25 mouse cellular contexts compared by ENCODE assay signal in genomic region chr2:31098616-31099015, GRCm38 (mm10). TPM values are rescaled to one million over a fixed set of nuclear protein-coding genes. Genes with fewer than 3 reads are reported as not detected.
DNase-seq lines count a peak whose midpoint lies in the region; ATAC-seq and TF ChIP-seq lines count a peak whose summit lies in the region.
"Had no signal": no experiment of that assay in that cellular context is flagged by ENCODE, and none has a peak within 500 bp of the region (broad histone marks: within the 10 kb centered on the region; RNA-seq: fewer than 3 reads in every experiment).

No protein-coding gene starts in this region.

- H3K27ac ChIP-seq in kidney, adult 2 months (ENCODE audit: insufficient read depth, low read depth, low read length), result peak overlapping the region; percentile 87
- no peak overlapping the region for H3K27ac ChIP-seq in kidney, embryonic 14.5 days (ENCODE audit: low read depth, low read length)
- H3K27ac ChIP-seq in forebrain, embryonic 14.5 days (ENCODE audit: low read depth, low read length), result no peak overlapping the region
- H3K27ac ChIP-seq: embryonic facial prominence, embryonic 12.5 days; forebrain, embryonic 15.5 days; hindbrain, embryonic 10.5 days; hindbrain, embryonic 15.5 days; kidney, postnatal 0 days; limb, embryonic 10.5 days; limb, embryonic 15.5 days; liver, embryonic 13.5 days had no signal

- WGBS in kidney, adult 2 months, result 42% methylated on average over 10 of the region's 11 CpGs
- WGBS in kidney, embryonic 14.5 days, result 92% methylated on average over 11 of the region's 11 CpGs
- WGBS in forebrain, embryonic 14.5 days, result 95% methylated on average over 11 of the region's 11 CpGs

- peaks cover 21% of the 10 kb centered on the region; the same call in 1 of the 2 replicates for H3K4me1 ChIP-seq in kidney, adult 2 months (ENCODE audit: control insufficient read depth, insufficient read depth, low read length)
- H3K4me1 ChIP-seq in kidney, embryonic 14.5 days (ENCODE audit: control insufficient read depth, insufficient read depth, low read length), result peaks cover 11% of the 10 kb centered on the region; the same call in 1 of the 2 replicates
- H3K4me1 ChIP-seq in forebrain, embryonic 14.5 days (ENCODE audit: control insufficient read depth, insufficient read depth, low read length), result no peaks in the 10 kb centered on the region
- H3K4me1 ChIP-seq: embryonic facial prominence, embryonic 12.5 days; forebrain, embryonic 15.5 days; hindbrain, embryonic 15.5 days; limb, embryonic 15.5 days had no signal

- no peak overlapping the region for H3K4me3 ChIP-seq in kidney, adult 2 months (ENCODE audit: insufficient read depth, low read depth, low read length)
- H3K4me3 ChIP-seq in kidney, embryonic 14.5 days (ENCODE audit: low read length), result no peak overlapping the region
- no peak overlapping the region for H3K4me3 ChIP-seq in forebrain, embryonic 14.5 days (ENCODE audit: low read depth, low read length)
- H3K4me3 ChIP-seq: embryonic facial prominence, embryonic 12.5 days; forebrain, embryonic 15.5 days; hindbrain, embryonic 10.5 days; hindbrain, embryonic 15.5 days; limb, embryonic 10.5 days; limb, embryonic 15.5 days; liver, embryonic 13.5 days had no signal

- TF ChIP-seq POLR2A in kidney, adult 2 months (IDR thresholded peaks at IDR 0.05; ENCODE audit: low read depth, low read length), result no peak

- TF ChIP-seq CTCF in kidney, adult 2 months (conservative IDR thresholded peaks at IDR 0.05; ENCODE audit: insufficient read depth, insufficient read length, low read depth, low read length), result no peak

- no peaks in the 10 kb centered on the region for H3K9me3 ChIP-seq in kidney, embryonic 14.5 days (ENCODE audit: control insufficient read depth, low read length)
- no peaks in the 10 kb centered on the region for H3K9me3 ChIP-seq in forebrain, embryonic 14.5 days (replicated peaks; ENCODE audit: control insufficient read depth, low read length)
- H3K9me3 ChIP-seq: embryonic facial prominence, embryonic 12.5 days; forebrain, embryonic 15.5 days; hindbrain, embryonic 15.5 days; limb, embryonic 10.5 days; limb, embryonic 15.5 days; liver, embryonic 13.5 days had no signal

- H3K27me3 ChIP-seq in kidney, adult 2 months (replicated peaks; ENCODE audit: control insufficient read depth, insufficient read depth, low read length), result no peaks in the 10 kb centered on the region
- H3K27me3 ChIP-seq in kidney, embryonic 14.5 days (ENCODE audit: control insufficient read depth, insufficient read depth, low read length), result no peaks in the 10 kb centered on the region
- H3K27me3 ChIP-seq in forebrain, embryonic 14.5 days (replicated peaks; ENCODE audit: control insufficient read depth, insufficient read depth, low read length), result no peaks in the 10 kb centered on the region
- H3K27me3 ChIP-seq: embryonic facial prominence, embryonic 12.5 days; forebrain, embryonic 15.5 days; hindbrain, embryonic 15.5 days; limb, embryonic 15.5 days; liver, embryonic 13.5 days had no signal

- no peak overlapping the region for H3K9ac ChIP-seq in kidney, embryonic 14.5 days (ENCODE audit: low read depth, low read length)
- H3K9ac ChIP-seq in forebrain, embryonic 14.5 days (ENCODE audit: low read length), result no peak overlapping the region
- H3K9ac ChIP-seq: embryonic facial prominence, embryonic 12.5 days; forebrain, embryonic 15.5 days; hindbrain, embryonic 15.5 days; limb, embryonic 15.5 days; liver, embryonic 13.5 days had no signal

- ATAC-seq in kidney, embryonic 14.5 days (ENCODE audit: low FRiP score, low TSS enrichment), result no peak
- ATAC-seq in forebrain, embryonic 14.5 days, result no peak
- ATAC-seq: forebrain, embryonic 15.5 days; inflammation-experienced regulatory T-cells, adult 6 months had no signal

- DNase-seq in cerebellum, adult 11-12 months, result peak; percentile 55
- DNase-seq in cerebellum, postnatal 14 days, result no peak
- peak; percentile 79 for DNase-seq in kidney, adult 2 months
- peak; percentile 43 to 63 for DNase-seq in adrenal gland, postnatal 36 days
- DNase-seq in kidney, postnatal 10 days, result peak; percentile 47
- no peak for DNase-seq in forebrain, embryonic 14.5 days (ENCODE audit: low spot score)
- no peak for DNase-seq in urinary bladder, postnatal 10 days (ENCODE audit: low spot score)
- DNase-seq: B cell, adult 2 months; cerebellum, adult 8-10 months; embryo, embryonic 11 days; gastrocnemius, postnatal 10 days; heart, postnatal 14 days; liver, embryonic 13.5 days; lung, postnatal 14 days; midbrain, embryonic 14.5 days; right cerebral cortex, postnatal 14 days had no signal

- H3K4me2 ChIP-seq in kidney, embryonic 14.5 days (replicated peaks; ENCODE audit: low read depth, low read length), result no peak overlapping the region
- no peak overlapping the region for H3K4me2 ChIP-seq in forebrain, embryonic 14.5 days (ENCODE audit: low read length)
- H3K4me2 ChIP-seq: embryonic facial prominence, embryonic 12.5 days; forebrain, embryonic 15.5 days; hindbrain, embryonic 15.5 days; limb, embryonic 15.5 days; liver, embryonic 13.5 days had no signal

- H3K36me3 ChIP-seq in kidney, adult 2 months (ENCODE audit: control insufficient read depth, insufficient read depth, low read length), result no peaks in the 10 kb centered on the region
- 0 out of 2 replicates have a peak, but pooled peaks cover 4% of the 10 kb centered on the region for H3K36me3 ChIP-seq in kidney, embryonic 14.5 days (ENCODE audit: control insufficient read depth, insufficient read depth, low read length)
- 0 out of 2 replicates have a peak, but pooled peaks cover 7% of the 10 kb centered on the region for H3K36me3 ChIP-seq in forebrain, embryonic 14.5 days (ENCODE audit: control insufficient read depth, insufficient read depth, low read length)
- H3K36me3 ChIP-seq: embryonic facial prominence, embryonic 12.5 days; forebrain, embryonic 15.5 days; hindbrain, embryonic 15.5 days had no signal

RNA-seq across cellular contexts. Expression of gene Fnbp1, which starts 43.2 kb away (rescaled TPM):
- polyA plus RNA-seq in kidney, adult 2 months (2012; rRNA removed), result 21.1 and 23.9 TPM in 2 replicates
- polyA plus RNA-seq in kidney, embryonic 14.5 days (2014; fragmentation: Nextera tagmentation; extraction: Ambion mirVana), result 12.2 and 24.1 TPM in 2 replicates
- 10 to 100 TPM; 50.6 to 51.7 TPM for total RNA-seq in adrenal gland, postnatal 36 days (2021)
- polyA plus RNA-seq in forebrain, embryonic 14.5 days (2014; fragmentation: Nextera tagmentation; extraction: Ambion mirVana), result 7.9 and 12.3 TPM in 2 replicates

RNA-seq across cellular contexts. Expression of gene Gpr107, which starts 53.5 kb away (rescaled TPM):
- polyA plus RNA-seq in kidney, adult 2 months (2012; rRNA removed), result 22.2 and 22.8 TPM in 2 replicates
- 26.6 and 27.5 TPM in 2 replicates for polyA plus RNA-seq in kidney, embryonic 14.5 days (2014; fragmentation: Nextera tagmentation; extraction: Ambion mirVana)
- 10 to 100 TPM; 58.5 to 63.4 TPM for total RNA-seq in adrenal gland, postnatal 36 days (2021)
- polyA plus RNA-seq in forebrain, embryonic 14.5 days (2014; fragmentation: Nextera tagmentation; extraction: Ambion mirVana), result 26.8 and 28.3 TPM in 2 replicates

Comparison
In these comparisons a context has a peak if more than half of its experiments do, and no peak if none do; other contexts are left out.
1. DNase-seq: peak in cerebellum, adult 11-12 months (single experiment), kidney, adult 2 months (single experiment), adrenal gland, postnatal 36 days (2 of 2) and kidney, postnatal 10 days (single experiment); none in cerebellum, postnatal 14 days (0 of 2), forebrain, embryonic 14.5 days (single experiment) and urinary bladder, postnatal 10 days (single experiment).